Mouse (Mus musculus): ENCODE measurements around the gene Fxn. TPM values are rescaled to one million over a fixed set of nuclear protein-coding genes. Genes with fewer than 3 reads are reported as not detected.
"Not testable (repeated sequence)": the region's sequence is repeated elsewhere in the genome, so short reads cannot be mapped to it uniquely, and the experiment has no call there.

Fxn gene
- total RNA-seq, 2 experiments from 2014 or later: 7.4 to 8.8 TPM

DNA sequence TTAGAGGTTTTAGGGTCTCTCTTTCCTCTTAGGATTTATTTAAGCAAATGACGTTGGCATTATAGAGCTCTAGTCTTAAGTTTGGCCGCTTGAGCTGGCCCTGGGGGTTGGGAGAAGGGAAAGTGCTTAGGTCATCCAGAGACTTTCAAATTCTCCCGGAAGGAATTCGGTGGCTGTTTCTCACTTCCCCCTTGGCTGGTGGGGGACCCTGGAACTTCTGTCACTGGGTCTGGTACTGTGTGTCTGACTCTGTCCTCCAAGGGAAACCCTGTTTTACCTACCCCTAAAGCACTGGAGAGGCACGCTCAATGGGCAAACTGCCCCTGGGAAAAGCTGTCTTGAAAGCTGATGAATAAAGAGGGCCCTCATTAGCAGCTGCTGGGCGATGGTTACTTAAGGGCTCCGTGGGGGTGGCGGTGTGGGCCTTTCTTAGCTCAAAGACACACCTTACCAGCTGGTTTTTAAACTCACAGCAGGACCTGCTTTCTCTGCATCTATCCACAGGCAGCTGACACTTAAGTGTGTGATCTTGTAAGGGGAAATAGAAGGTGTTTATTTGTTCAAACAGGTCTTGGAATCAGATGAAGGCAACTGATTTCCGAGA lies 26.6 kb downstream of the Fxn start:
- no peak overlapping the region for H3K4me3 ChIP-seq
- H3K27ac ChIP-seq: peak overlapping the region; percentile 28
- TF ChIP-seq CTCF (conservative IDR thresholded peaks at IDR 0.05): no peak
- DNase-seq (ENCODE audit: low spot score in 2 of 2): no peak

DNA sequence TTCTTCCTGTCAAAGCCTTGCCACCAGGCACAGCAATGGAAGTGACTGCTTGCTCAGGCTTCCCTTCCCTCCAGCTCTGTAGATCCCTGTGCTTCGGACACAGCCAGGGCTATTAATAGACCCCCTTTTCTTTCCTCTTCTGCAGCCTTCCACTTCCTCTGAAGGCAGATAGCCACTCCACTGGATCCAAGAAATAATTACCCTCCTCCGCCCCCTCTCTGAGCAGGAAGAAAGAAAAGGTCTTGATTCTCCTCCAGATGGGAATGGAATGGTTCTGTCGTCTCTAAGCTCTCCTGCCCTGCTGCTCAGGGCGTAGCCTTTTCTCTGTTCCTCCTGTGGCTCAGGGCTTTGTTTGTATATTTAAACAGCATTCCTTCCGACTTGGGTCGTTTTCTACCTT lies 28.5 kb downstream of the Fxn start:
- DNase-seq (ENCODE audit: low spot score in 2 of 2): no peak
- Histone ChIP-seq H3K4me3 (no peak overlapping the region), H3K27ac (0 out of 2 replicates have a peak overlapping the region, but pooled peaks have one; percentile 32)
- no peak for TF ChIP-seq CTCF (conservative IDR thresholded peaks at IDR 0.05)

DNA sequence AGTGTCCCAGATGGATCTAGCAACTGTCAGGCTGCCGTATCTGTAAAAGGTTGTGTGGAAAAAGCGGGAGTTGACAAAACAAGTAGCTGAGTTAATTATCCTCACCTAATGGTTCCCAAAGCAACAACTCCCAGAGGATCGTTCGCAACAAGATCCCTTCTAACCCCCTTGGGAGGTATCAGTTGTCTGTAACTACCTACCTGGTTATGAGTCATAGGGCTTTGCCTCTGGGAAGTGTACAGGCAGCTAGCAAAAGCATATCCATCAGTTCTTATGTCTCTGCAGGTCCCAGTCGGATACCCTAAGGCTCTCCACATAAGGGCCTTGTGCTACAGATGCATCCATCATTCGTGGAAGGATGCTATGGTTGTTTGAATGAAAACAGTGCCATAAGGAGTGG lies 37.1 kb downstream of the Fxn start:
- TF ChIP-seq CTCF (conservative IDR thresholded peaks at IDR 0.05): no peak
- H3K4me3 ChIP-seq: no peak overlapping the region
- no peak overlapping the region for H3K27ac ChIP-seq
- no peak for DNase-seq (ENCODE audit: low spot score in 2 of 2)

DNA sequence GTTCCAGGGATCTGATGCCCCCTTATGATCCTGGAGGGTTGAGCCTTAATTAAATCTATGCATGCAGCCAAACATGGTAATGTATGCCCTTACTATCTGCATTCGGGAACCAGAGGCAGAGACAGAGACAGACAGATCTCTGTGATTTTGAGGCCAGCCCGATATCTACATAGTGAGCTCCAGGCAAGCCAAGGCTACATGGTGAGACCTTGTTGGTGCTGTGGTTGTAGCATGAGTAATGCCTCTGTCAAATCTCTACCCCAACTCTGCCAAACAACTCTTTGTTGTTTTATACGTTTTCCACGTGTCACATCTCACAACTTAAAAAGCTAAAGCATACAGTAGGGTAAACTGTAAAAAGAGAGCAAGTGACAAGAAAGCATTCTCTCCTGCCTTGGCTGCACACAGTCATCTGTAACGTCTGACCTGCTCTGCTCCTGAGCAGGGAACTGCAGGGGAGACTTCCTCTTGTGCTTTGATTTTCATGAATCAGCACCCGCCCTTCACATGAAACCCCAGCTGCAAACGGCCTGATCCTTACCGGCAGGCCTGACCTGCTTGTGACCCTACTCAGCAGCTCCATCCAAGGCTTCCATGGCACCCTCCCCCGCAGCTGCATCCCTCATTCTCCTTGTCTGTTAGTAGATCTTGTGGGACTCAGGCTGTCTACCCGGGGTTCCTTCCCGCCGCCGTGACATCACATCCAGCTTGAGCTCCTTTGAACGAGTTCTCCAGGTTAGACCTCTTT lies 38.4 kb downstream of the Fxn start:
- no peak overlapping the region for H3K27ac ChIP-seq
- no peak overlapping the region for H3K4me3 ChIP-seq
- no peak for TF ChIP-seq CTCF (conservative IDR thresholded peaks at IDR 0.05)
- no peak for DNase-seq (ENCODE audit: low spot score in 2 of 2)

GRCm38 (mm10) chr19:24241271-24241670 lies 39.1 kb downstream of the Fxn start:
- no peak for DNase-seq (ENCODE audit: low spot score in 2 of 2)
- TF ChIP-seq CTCF (conservative IDR thresholded peaks at IDR 0.05): no peak
- Histone ChIP-seq H3K27ac (no peak overlapping the region), H3K4me3 (no peak overlapping the region)

- Histone ChIP-seq H3K4me3 (no peak overlapping the region), H3K27ac (no peak overlapping the region)
- DNase-seq (ENCODE audit: low spot score in 2 of 2): no peak
- no peak for TF ChIP-seq CTCF (conservative IDR thresholded peaks at IDR 0.05)
Observed at GRCm38 (mm10) chr19:24238011-24238410, 42.4 kb downstream of the Fxn start.

DNA sequence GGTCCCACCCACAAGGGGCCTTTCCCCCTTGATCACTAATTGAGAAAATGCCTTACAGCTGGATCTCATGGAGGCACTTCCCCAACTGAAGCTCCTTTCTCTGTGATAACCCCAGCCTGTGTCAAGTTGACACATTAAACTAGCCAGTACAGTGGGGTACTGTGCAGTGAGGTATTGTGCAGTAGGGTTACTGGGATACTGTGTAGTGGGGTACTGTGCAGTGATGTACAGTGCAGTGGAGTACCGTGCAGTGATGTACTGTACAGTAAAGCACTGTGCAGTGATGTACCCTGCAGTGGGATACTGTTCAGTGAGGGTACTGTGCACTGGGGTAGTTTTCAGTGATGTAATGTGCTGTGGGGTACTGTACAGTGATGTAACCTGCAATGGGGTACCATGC lies 48.0 kb downstream of the Fxn start:
- H3K27ac ChIP-seq; DNase-seq (ENCODE audit: low spot score in 2 of 2); H3K4me3 ChIP-seq: not testable (repeated sequence)

DNA sequence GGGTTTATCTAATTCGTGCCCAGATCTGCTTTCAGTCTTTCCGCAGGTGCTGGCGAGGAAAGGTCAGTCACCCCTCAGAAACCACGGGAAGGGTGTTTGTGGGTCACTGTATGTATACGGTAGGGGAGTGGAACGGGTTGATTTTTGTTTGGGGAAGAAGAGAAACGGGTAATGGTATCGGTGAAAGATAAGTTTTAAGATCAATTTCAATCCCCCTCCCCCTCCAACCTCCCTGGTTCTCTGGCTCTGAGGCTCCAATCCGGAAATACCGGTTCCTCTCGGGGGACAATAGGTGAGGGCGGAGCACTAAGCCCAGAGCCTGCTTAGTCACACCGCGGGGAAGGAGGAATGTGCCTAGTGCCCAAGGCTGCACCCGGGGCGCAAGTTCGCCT lies 55.1 kb downstream of the Fxn start:
- Histone ChIP-seq H3K27ac (peak overlapping the region; percentile 87; the same call in 1 of the 2 replicates), H3K4me3 (peak overlapping the region; percentile 71)
- no peak for TF ChIP-seq CTCF (conservative IDR thresholded peaks at IDR 0.05)
- no peak for DNase-seq (ENCODE audit: low spot score in 2 of 2)

- Histone ChIP-seq H3K4me3 (peak within 1 kb of the TSS; percentile 71), H3K27ac (peak within 1 kb of the TSS; percentile 87)
- DNase-seq (ENCODE audit: low spot score in 2 of 2): peak in 1 of 2 experiments; percentile 23
- peak; percentile 87 for TF ChIP-seq CTCF (conservative IDR thresholded peaks at IDR 0.05)
Observed at GRCm38 (mm10) chr19:24224500-24225304, 55.7 kb downstream of the Fxn start, which contains the start of gene Tjp2. Gene Tjp2 (minus strand): TSS chr19:24225030.

DNA sequence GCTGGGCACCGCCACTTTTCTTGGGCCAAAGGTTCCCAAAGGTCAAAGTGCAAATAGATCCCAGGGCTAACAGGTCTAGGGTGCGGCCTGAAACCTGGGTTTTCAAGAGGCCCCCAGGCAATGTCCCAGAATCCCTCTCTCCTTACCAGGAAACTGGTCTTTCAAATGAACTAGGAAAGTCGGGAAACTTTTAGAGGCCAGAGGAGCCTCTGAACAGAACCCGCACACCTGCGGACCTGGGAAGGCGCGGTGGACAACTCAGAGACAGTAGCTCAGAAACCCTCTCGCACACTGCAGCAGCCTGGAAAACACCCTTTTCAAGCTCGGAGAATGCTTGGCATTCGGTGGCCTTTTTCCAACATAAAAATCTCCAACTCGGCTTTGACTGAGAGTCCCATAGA lies 56.6 kb downstream of the Fxn start:
- peak overlapping the region; percentile 71 for H3K4me3 ChIP-seq
- TF ChIP-seq CTCF (conservative IDR thresholded peaks at IDR 0.05): no peak
- H3K27ac ChIP-seq: peak overlapping the region; percentile 87
- DNase-seq (ENCODE audit: low spot score in 2 of 2): no peak

- Histone ChIP-seq H3K27ac (no peak overlapping the region), H3K4me3 (no peak overlapping the region)
- peak; percentile 13; the same call in 1 of the 2 replicates for TF ChIP-seq CTCF (conservative IDR thresholded peaks at IDR 0.05)
- DNase-seq (ENCODE audit: low spot score in 2 of 2): no peak
Observed at GRCm38 (mm10) chr19:24221455-24221854, 59.0 kb downstream of the Fxn start.

DNA sequence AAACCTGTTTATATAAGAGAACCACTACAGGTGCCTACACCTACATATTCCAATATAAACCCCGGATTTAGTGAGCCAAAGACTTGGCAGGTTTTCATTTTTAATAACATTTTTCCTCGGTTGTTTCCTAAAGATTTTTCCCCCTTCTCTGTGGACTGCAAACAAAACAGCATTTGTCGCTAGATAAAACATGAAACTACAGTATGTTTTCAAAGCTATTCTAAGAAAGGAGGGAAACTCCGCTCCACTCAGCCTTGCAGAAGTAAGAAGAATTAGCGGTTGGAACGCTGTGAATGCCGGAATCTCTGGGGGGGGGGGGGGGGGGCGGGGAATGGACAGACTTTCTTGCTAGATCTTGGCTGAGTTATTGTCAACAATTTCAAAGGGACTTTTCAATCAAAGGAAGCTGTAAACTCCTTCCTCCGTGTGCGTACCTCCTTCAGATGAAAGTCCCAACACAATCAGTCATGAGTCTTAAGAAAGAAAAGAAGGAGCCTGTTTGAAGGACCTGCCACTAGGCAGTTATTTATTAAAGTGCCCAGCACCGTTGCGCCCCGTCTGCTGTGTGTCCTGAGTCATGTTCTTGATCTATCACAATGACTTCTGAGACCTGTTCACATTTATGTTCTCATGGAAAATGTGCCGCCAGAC lies 59.5 kb downstream of the Fxn start:
- no peak for DNase-seq (ENCODE audit: low spot score in 2 of 2)
- no peak overlapping the region for H3K4me3 ChIP-seq
- no peak for TF ChIP-seq CTCF (conservative IDR thresholded peaks at IDR 0.05)
- H3K27ac ChIP-seq: no peak overlapping the region

GRCm38 (mm10) chr19:24219011-24219410 lies 61.4 kb downstream of the Fxn start:
- no peak for TF ChIP-seq CTCF (conservative IDR thresholded peaks at IDR 0.05)
- Histone ChIP-seq H3K4me3 (no peak overlapping the region), H3K27ac (no peak overlapping the region)
- no peak for DNase-seq (ENCODE audit: low spot score in 2 of 2)
